Mouse (Mus musculus) embryo, embryonic 11.5 days (tissue): ENCODE data around the gene Sf3b5.
A peak's percentile ranks its signal among the peaks of the same experiment; 100 is the strongest.

Experiments
- DNase-seq: peaks from one replicate; pipeline ENCODE4 v3.0.0-alpha.2; 2012; ENCODE audit warnings: low read depth, low spot score

Gene Sf3b5

GRCm38 (mm10) chr10:13005043-13005442 lies at the start of gene Sf3b5:
TSS of gene Sf3b5 (plus strand) at chr10:13005343.
- no peak for DNase-seq

- no peak for DNase-seq
Measured at GRCm38 (mm10) chr10:12955831-12956230, 49.3 kb upstream of the Sf3b5 start.

GRCm38 (mm10) chr10:12957271-12957670 lies 47.9 kb upstream of the Sf3b5 start:
- no peak for DNase-seq

- no peak for DNase-seq
Measured at GRCm38 (mm10) chr10:12961546-12961945, 43.6 kb upstream of the Sf3b5 start.

GRCm38 (mm10) chr10:12962238-12962637 lies 42.9 kb upstream of the Sf3b5 start:
- no peak for DNase-seq

- DNase-seq: no peak
Measured at GRCm38 (mm10) chr10:12963362-12964147, 41.6 kb upstream of the Sf3b5 start.

GRCm38 (mm10) chr10:12964151-12965075 lies 40.7 kb upstream of the Sf3b5 start, which contains the start of gene Stx11:
TSS of gene Stx11 (minus strand) at chr10:12964298.
- peak; percentile 50 for DNase-seq

- DNase-seq: no peak
Measured at GRCm38 (mm10) chr10:12965669-12966180, 39.4 kb upstream of the Sf3b5 start.

- no peak for DNase-seq
Measured at GRCm38 (mm10) chr10:12974572-12974971, 30.6 kb upstream of the Sf3b5 start.

- DNase-seq: no peak
Measured at GRCm38 (mm10) chr10:12975461-12975860, 29.7 kb upstream of the Sf3b5 start.

- DNase-seq: no peak
Measured at GRCm38 (mm10) chr10:12975957-12976356, 29.2 kb upstream of the Sf3b5 start.

- no peak for DNase-seq
Measured at GRCm38 (mm10) chr10:12976552-12976951, 28.6 kb upstream of the Sf3b5 start.

- no peak for DNase-seq
Measured at GRCm38 (mm10) chr10:12977787-12978212, 27.3 kb upstream of the Sf3b5 start.

- DNase-seq: no peak
Measured at GRCm38 (mm10) chr10:12981071-12981470, 24.1 kb upstream of the Sf3b5 start.

- no peak for DNase-seq
Measured at GRCm38 (mm10) chr10:12983516-12983915, 21.6 kb upstream of the Sf3b5 start.

- no peak for DNase-seq
Measured at GRCm38 (mm10) chr10:12985028-12985427, 20.1 kb upstream of the Sf3b5 start.

GRCm38 (mm10) chr10:12986485-12986884 lies 18.7 kb upstream of the Sf3b5 start:
- DNase-seq: no peak

GRCm38 (mm10) chr10:12986943-12987342 lies 18.2 kb upstream of the Sf3b5 start:
- no peak for DNase-seq

- no peak for DNase-seq
Measured at GRCm38 (mm10) chr10:12991953-12992352, 13.2 kb upstream of the Sf3b5 start.

- no peak for DNase-seq
Measured at GRCm38 (mm10) chr10:12993411-12994039, 11.6 kb upstream of the Sf3b5 start.

- DNase-seq: peak; percentile 70
Measured at GRCm38 (mm10) chr10:12996736-12997477, 8.2 kb upstream of the Sf3b5 start.
